Mouse (Mus musculus) small intestine, adult 2 months (tissue): Measurements from ENCODE around the gene Olfr672.

Experiments
- CTCF ChIP-seq: fragments of 200-500 bp; IDR thresholded peaks from 2 replicates; pipeline ENCODE4 v1.5.1; 2012; ENCODE audit warnings: low read depth, mild to moderate bottlenecking, control low read depth, inconsistent platforms, low read length, moderate library complexity, mixed read lengths; ENCODE audit not compliant: insufficient replicate concordance, insufficient read length; ENCODE audit errors: extremely low read depth
- POLR2A ChIP-seq: fragments of 200-500 bp; IDR thresholded peaks from 2 replicates; pipeline ENCODE4 v1.6.1; 2012; ENCODE audit warnings: low read depth, mild to moderate bottlenecking, control low read depth, inconsistent platforms, low read length, moderate library complexity

- no peak for TF ChIP-seq CTCF
- no peak for TF ChIP-seq POLR2A
Measured at GRCm38 (mm10) chr7:104962520-104962919, 39.3 kb downstream of the Olfr672 start, which contains the start of gene Olfr670.
